Mouse (Mus musculus) lung, adult 2 months (tissue): ENCODE measurements around the gene Pamr1.

Experiments
- CTCF ChIP-seq: fragments of 200-500 bp; IDR thresholded peaks from 2 replicates; pipeline ENCODE4 v1.5.1; 2011; ENCODE audit warnings: mild to moderate bottlenecking, low read length, control low read depth; ENCODE audit not compliant: insufficient read depth
- POLR2A ChIP-seq: fragments of 200-500 bp; IDR thresholded peaks from 2 replicates; pipeline ENCODE4 v1.6.1; 2011; ENCODE audit warnings: low read depth, mild to moderate bottlenecking, control low read depth, low read length, borderline replicate concordance; ENCODE audit errors: extremely low read depth

- no peak for TF ChIP-seq CTCF
- TF ChIP-seq POLR2A: no peak
These were observed 99.2 kb downstream of the Pamr1 start for GRCm38 (mm10) chr2:102648845-102649500.
